Mouse (Mus musculus): ENCODE measurements around the gene 4930503E14Rik. TPM values are rescaled to one million over a fixed set of nuclear protein-coding genes. Genes with fewer than 3 reads are reported as not detected.
"Not testable (repeated sequence)": the region's sequence is repeated elsewhere in the genome, so short reads cannot be mapped to it uniquely, and the experiment has no call there.

Gene 4930503E14Rik
- polyA plus RNA-seq (2015; fragmentation: Nextera tagmentation; extraction: Ambion mirVana), result not detected in 2 replicates

- not testable (repeated sequence) for H3K4me3 ChIP-seq; ATAC-seq (replicated peaks; ENCODE audit: insufficient number of reproducible peaks, insufficient read depth, low FRiP score, low read depth); H3K4me2 ChIP-seq; H3K4me1 ChIP-seq (replicated peaks); H3K9me3 ChIP-seq (replicated peaks); H3K36me3 ChIP-seq; H3K9ac ChIP-seq; H3K27me3 ChIP-seq; H3K27ac ChIP-seq
- WGBS, result 76% methylated on average over 3 of the region's 3 CpGs
These were observed at the start of gene 4930503E14Rik for GRCm38 (mm10) chr14:44213154-44213553. Gene 4930503E14Rik (minus strand): TSS chr14:44213254.

- whole genome bisulfite sequencing, result 84% methylated on average over 16 of the region's 16 CpGs
- no peaks in the 10 kb centered on the region for H3K4me1 ChIP-seq (replicated peaks)
- no peak overlapping the region for H3K4me3 ChIP-seq
- no peaks in the 10 kb centered on the region for H3K27me3 ChIP-seq
- no peaks in the 10 kb centered on the region for H3K9me3 ChIP-seq (replicated peaks)
- H3K9ac ChIP-seq, result no peak overlapping the region
- no peak for ATAC-seq (replicated peaks; ENCODE audit: insufficient number of reproducible peaks, insufficient read depth, low FRiP score, low read depth)
- H3K36me3 ChIP-seq, result no peaks in the 10 kb centered on the region
- H3K27ac ChIP-seq, result no peak overlapping the region
- no peak overlapping the region for H3K4me2 ChIP-seq
These were observed 35.0 kb upstream of the 4930503E14Rik start for GRCm38 (mm10) chr14:44248039-44248438.

GRCm38 (mm10) chr14:44197361-44197760 lies 15.7 kb downstream of the 4930503E14Rik start, which contains the start of gene Gm8212:
Gene Gm8212 (plus strand): TSS chr14:44197661.
- H3K4me1 ChIP-seq (replicated peaks); H3K4me2 ChIP-seq; H3K27ac ChIP-seq; ATAC-seq (replicated peaks; ENCODE audit: insufficient number of reproducible peaks, insufficient read depth, low FRiP score, low read depth); H3K27me3 ChIP-seq; H3K9me3 ChIP-seq (replicated peaks); H3K36me3 ChIP-seq; H3K9ac ChIP-seq; H3K4me3 ChIP-seq: not testable (repeated sequence)
- 68% methylated on average over 2 of the region's 3 CpGs for whole genome bisulfite sequencing

GRCm38 (mm10) chr14:44123551-44123950 lies 89.5 kb downstream of the 4930503E14Rik start, which contains the start of gene Gm3327:
Gene Gm3327 (plus strand): TSS chr14:44123851.
- H3K36me3 ChIP-seq; H3K4me3 ChIP-seq; H3K9ac ChIP-seq; ATAC-seq (replicated peaks; ENCODE audit: insufficient number of reproducible peaks, insufficient read depth, low FRiP score, low read depth); H3K27me3 ChIP-seq; H3K9me3 ChIP-seq (replicated peaks); H3K4me2 ChIP-seq; H3K27ac ChIP-seq; H3K4me1 ChIP-seq (replicated peaks): not testable (repeated sequence)
- WGBS, result 85% methylated on average over 4 of the region's 4 CpGs

Other genes with a start within 250 kb of the 4930503E14Rik start
- not detected in 2 replicates for gene Ang6, start 211.0 kb downstream of the 4930503E14Rik start, polyA plus RNA-seq (2015; fragmentation: Nextera tagmentation; extraction: Ambion mirVana)
- gene Ear2, start 110.6 kb downstream of the 4930503E14Rik start, polyA plus RNA-seq (2015; fragmentation: Nextera tagmentation; extraction: Ambion mirVana), result 0.67 TPM in 1 of 2 replicates, not detected in the other
- not detected in 2 replicates for gene Gm3327, start 89.4 kb downstream of the 4930503E14Rik start, polyA plus RNA-seq (2015; fragmentation: Nextera tagmentation; extraction: Ambion mirVana)
- not detected in 2 replicates for gene Gm8212, start 15.6 kb downstream of the 4930503E14Rik start, polyA plus RNA-seq (2015; fragmentation: Nextera tagmentation; extraction: Ambion mirVana)
- not detected in 2 replicates for gene Gm8220, start 72.3 kb upstream of the 4930503E14Rik start, polyA plus RNA-seq (2015; fragmentation: Nextera tagmentation; extraction: Ambion mirVana)
- not detected in 2 replicates for gene Gm5930, start 125.3 kb upstream of the 4930503E14Rik start, polyA plus RNA-seq (2015; fragmentation: Nextera tagmentation; extraction: Ambion mirVana)
- gene Gm8229, start 152.1 kb upstream of the 4930503E14Rik start, polyA plus RNA-seq (2015; fragmentation: Nextera tagmentation; extraction: Ambion mirVana), result not detected in 2 replicates
- gene Gm3371, start 197.4 kb upstream of the 4930503E14Rik start, polyA plus RNA-seq (2015; fragmentation: Nextera tagmentation; extraction: Ambion mirVana), result not detected in 2 replicates
- not detected in 2 replicates for gene Gm8232, start 220.4 kb upstream of the 4930503E14Rik start, polyA plus RNA-seq (2015; fragmentation: Nextera tagmentation; extraction: Ambion mirVana)